In the genomic region with DNA sequence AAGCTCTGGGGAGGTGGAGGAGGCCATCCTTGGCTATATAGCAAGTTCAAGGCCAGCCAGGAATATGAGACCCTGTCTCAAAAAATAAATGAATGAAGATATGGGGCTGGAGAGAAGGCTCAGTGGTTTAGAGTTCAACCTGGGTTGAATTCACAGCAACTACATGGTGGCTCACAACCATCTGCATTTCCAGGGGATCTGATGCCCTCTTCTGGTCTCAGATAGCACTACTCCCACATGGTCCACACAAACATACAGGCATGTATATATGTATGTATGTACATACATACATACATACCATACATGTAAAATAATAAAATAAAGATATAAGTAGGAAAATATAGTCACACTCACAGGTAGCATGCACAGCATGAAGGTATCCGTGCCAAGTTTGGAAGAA, we compare ENCODE assay signal across 1 mouse cellular context.
TF ChIP-seq lines count a peak whose summit lies in the region.

No protein-coding gene starts in this region.

TF ChIP-seq in CH12.LX, 34 proteins besides CTCF, POLR2A, EP300 and RAD21:
- TF ChIP-seq SMC3 (IDR thresholded peaks at IDR 0.05; ENCODE audit: low read depth, low read length) (peak; percentile 48), IRF4 (IDR thresholded peaks at IDR 0.05; ENCODE audit: low read depth, low read length) (no peak), UBTF (IDR thresholded peaks at IDR 0.05; ENCODE audit: low read depth, low read length) (no peak), PAX5 (IDR thresholded peaks at IDR 0.05; ENCODE audit: low read length) (no peak), BHLHE40 (IDR thresholded peaks at IDR 0.05; ENCODE audit: low read depth, low read length) (no peak), ZMIZ1 (IDR thresholded peaks at IDR 0.05; ENCODE audit: low read depth, low read length) (no peak), MYC (IDR thresholded peaks at IDR 0.05; ENCODE audit: low read depth, low read length) (0 out of 2 replicates have a peak, but pooled peaks have one; percentile 49), TCF12 (IDR thresholded peaks at IDR 0.05; ENCODE audit: low read depth, low read length) (no peak)
